Mouse (Mus musculus) lung, embryonic 14.5 days (tissue): ENCODE data around the gene Tnks2. TPM values are rescaled to one million over a fixed set of nuclear protein-coding genes. Genes with fewer than 3 reads are reported as not detected.
"Not testable (repeated sequence)": the region's sequence is repeated elsewhere in the genome, so short reads cannot be mapped to it uniquely, and the experiment has no call there.

Source experiments
- ATAC-seq: fragments of 200-750 bp; cut with Nextera tagmentation; 2 replicates; pipeline ENCODE4 v1.8.0; 2017; ENCODE audit warnings: mild to moderate bottlenecking, moderate TSS enrichment, moderate library complexity; ENCODE audit not compliant: insufficient read depth
- DNase-seq: peaks from one replicate; pipeline ENCODE4 v3.0.0-alpha.2; 2015
- H3K27ac ChIP-seq: fragments of 300-500 bp; sonication (generic); 2 replicates; pipeline ENCODE4 v1.5.1; 2014; ENCODE audit warnings: low read depth, mild to moderate bottlenecking, moderate library complexity
- H3K27me3 ChIP-seq: fragments of 300-500 bp; sonication (generic); 2 replicates; pipeline ENCODE4 v1.6.1; 2014; ENCODE audit warnings: low read length, control low read depth; ENCODE audit not compliant: insufficient read depth
- H3K36me3 ChIP-seq: fragments of 300-500 bp; sonication (generic); 2 replicates; pipeline ENCODE4 v1.6.1; 2014; ENCODE audit warnings: control low read depth; ENCODE audit not compliant: insufficient read depth
- H3K4me1 ChIP-seq: fragments of 300-500 bp; sonication (generic); 2 replicates; pipeline ENCODE4 v1.6.1; 2014; ENCODE audit warnings: antibody characterized with exemption, control low read depth; ENCODE audit not compliant: insufficient read depth
- H3K4me2 ChIP-seq: fragments of 300-500 bp; sonication (generic); 2 replicates; pipeline ENCODE4 v1.6.1; 2014; ENCODE audit warnings: mild to moderate bottlenecking
- H3K4me3 ChIP-seq: fragments of 300-500 bp; sonication (generic); 2 replicates; pipeline ENCODE4 v1.5.1; 2014; ENCODE audit warnings: low read depth, low read length
- H3K9ac ChIP-seq: fragments of 300-500 bp; sonication (generic); 2 replicates; pipeline ENCODE4 v1.6.1; 2014
- H3K9me3 ChIP-seq: fragments of 300-500 bp; sonication (generic); 2 replicates; pipeline ENCODE4 v1.6.1; 2016; ENCODE audit warnings: low read depth, low read length, control low read depth
- CTCF ChIP-seq: IDR thresholded peaks from 2 replicates; pipeline ENCODE4 v1.5.1; 2016; ENCODE audit warnings: antibody characterized with exemption, low read depth
- WGBS: fragments of 180-500 bp; shearing (Covaris S2); extraction: QIAGEN DNeasy Blood & Tissue Kit; methylation state at CpG from one replicate; pipeline ENCODE4 v1.1.7; 2014; 5-methylcytosine and 5-hydroxymethylcytosine counted together
- polyA plus RNA-seq: library from polyadenylated mRNA; unstranded; fragments of >200 nt; fragmentation: Nextera tagmentation; extraction: Ambion mirVana; gene quantifications from 2 replicates; pipeline ENCODE4 v1.2.1, GENCODE M21; 2014

Tnks2 gene
- polyA plus RNA-seq, 1 experiment from 2014 or later, result 87.2 TPM

DNA sequence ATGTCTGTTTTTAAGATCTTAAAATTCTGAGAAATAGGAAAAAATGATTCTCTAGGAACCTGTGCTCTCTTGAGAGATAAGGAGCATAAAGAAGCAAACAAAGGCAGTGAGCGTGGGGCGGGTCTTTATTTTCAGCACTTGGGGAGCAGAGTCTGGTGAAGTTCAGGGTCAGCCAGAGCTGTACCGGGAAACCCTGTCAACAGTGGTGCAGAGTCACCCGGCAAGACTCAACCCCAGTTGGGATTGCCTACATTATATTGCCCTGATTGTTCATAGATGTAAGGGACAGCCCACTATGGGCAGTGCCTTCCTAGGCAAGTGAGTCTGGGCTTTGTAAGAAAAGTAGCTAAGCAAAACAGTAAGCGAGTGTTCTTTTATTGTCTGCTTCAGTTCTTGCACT is 11.9 kb downstream of the Tnks2 start:
- Histone ChIP-seq H3K4me3 (no peak overlapping the region), H3K4me1 (no peaks in the 10 kb centered on the region), H3K9ac (no peak overlapping the region), H3K9me3 (no peaks in the 10 kb centered on the region), H3K4me2 (no peak overlapping the region), H3K27ac (no peak overlapping the region), H3K27me3 (no peaks in the 10 kb centered on the region), H3K36me3 (peaks cover 71% of the 10 kb centered on the region)
- no peak for TF ChIP-seq CTCF
- WGBS, result 74% methylated on average over 5 of the region's 5 CpGs
- ATAC-seq, result no peak
- DNase-seq, result no peak

GRCm38 (mm10) chr19:36853831-36854230 is 19.8 kb downstream of the Tnks2 start:
- Histone ChIP-seq H3K9ac (no peak overlapping the region), H3K27me3 (no peaks in the 10 kb centered on the region), H3K4me3 (no peak overlapping the region), H3K4me2 (no peak overlapping the region), H3K27ac (no peak overlapping the region), H3K36me3 (peaks cover 90% of the 10 kb centered on the region), H3K4me1 (no peaks in the 10 kb centered on the region), H3K9me3 (no peaks in the 10 kb centered on the region)
- no peak for TF ChIP-seq CTCF
- ATAC-seq, result no peak
- no peak for DNase-seq
- WGBS, result 84% methylated on average over 2 of the region's 2 CpGs

GRCm38 (mm10) chr19:36857851-36858250 is 23.8 kb downstream of the Tnks2 start:
- H3K9me3 ChIP-seq, result no peaks in the 10 kb centered on the region
- no peak overlapping the region for H3K4me2 ChIP-seq
- H3K27ac ChIP-seq, result no peak overlapping the region
- ATAC-seq (no peak), DNase-seq (no peak)
- H3K4me1 ChIP-seq, result no peaks in the 10 kb centered on the region
- no peaks in the 10 kb centered on the region for H3K27me3 ChIP-seq
- H3K9ac ChIP-seq, result no peak overlapping the region
- no peak for TF ChIP-seq CTCF
- H3K4me3 ChIP-seq, result no peak overlapping the region
- peaks cover 91% of the 10 kb centered on the region for H3K36me3 ChIP-seq
- 83% methylated on average over 9 of the region's 9 CpGs for WGBS

DNA sequence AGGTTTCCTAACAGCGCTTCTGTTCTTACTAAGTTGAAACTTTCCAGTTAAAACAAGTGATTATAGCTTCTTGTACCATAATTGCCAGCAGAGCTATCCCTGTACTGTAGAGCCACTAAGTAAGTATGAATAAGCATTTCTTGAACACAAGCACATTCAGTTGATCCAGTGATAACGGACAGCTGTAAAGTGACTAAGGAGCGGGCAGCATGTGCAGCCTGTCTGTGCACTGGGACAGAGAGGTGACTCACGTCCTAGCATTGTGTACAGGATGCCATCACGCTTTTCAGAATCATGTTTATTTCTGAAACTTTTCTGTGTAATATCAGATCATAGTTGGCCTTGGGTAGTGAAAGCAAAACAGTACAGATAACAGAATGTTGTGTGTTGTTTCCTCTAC is 26.4 kb downstream of the Tnks2 start:
- ATAC-seq, result no peak
- H3K4me3 ChIP-seq, result no peak overlapping the region
- no peak overlapping the region for H3K9ac ChIP-seq
- no peaks in the 10 kb centered on the region for H3K27me3 ChIP-seq
- 86% methylated on average over 5 of the region's 5 CpGs for WGBS
- H3K4me1 ChIP-seq, result no peaks in the 10 kb centered on the region
- TF ChIP-seq CTCF, result no peak
- no peak overlapping the region for H3K4me2 ChIP-seq
- H3K27ac ChIP-seq, result no peak overlapping the region
- H3K36me3 ChIP-seq, result peaks cover 88% of the 10 kb centered on the region
- H3K9me3 ChIP-seq, result no peaks in the 10 kb centered on the region
- no peak for DNase-seq

GRCm38 (mm10) chr19:36865905-36866304 is 31.9 kb downstream of the Tnks2 start:
- ATAC-seq (no peak), DNase-seq (no peak)
- 89% methylated on average over 5 of the region's 5 CpGs for WGBS
- H3K27ac ChIP-seq, result no peak overlapping the region
- H3K27me3 ChIP-seq, result no peaks in the 10 kb centered on the region
- H3K4me1 ChIP-seq, result no peaks in the 10 kb centered on the region
- TF ChIP-seq CTCF, result no peak
- H3K4me3 ChIP-seq, result no peak overlapping the region
- no peak overlapping the region for H3K4me2 ChIP-seq
- no peaks in the 10 kb centered on the region for H3K9me3 ChIP-seq
- H3K9ac ChIP-seq, result no peak overlapping the region
- peaks cover 86% of the 10 kb centered on the region for H3K36me3 ChIP-seq

- no peak overlapping the region for H3K27ac ChIP-seq
- no peaks in the 10 kb centered on the region for H3K9me3 ChIP-seq
- no peaks in the 10 kb centered on the region for H3K4me1 ChIP-seq
- TF ChIP-seq CTCF, result no peak
- H3K36me3 ChIP-seq, result peaks cover 86% of the 10 kb centered on the region
- H3K4me3 ChIP-seq, result no peak overlapping the region
- H3K9ac ChIP-seq, result no peak overlapping the region
- WGBS, result 84% methylated on average over 8 of the region's 8 CpGs
- H3K27me3 ChIP-seq, result no peaks in the 10 kb centered on the region
- DNase-seq (no peak), ATAC-seq (no peak)
- no peak overlapping the region for H3K4me2 ChIP-seq
Measured at GRCm38 (mm10) chr19:36867416-36867815, 33.4 kb downstream of the Tnks2 start.

DNA sequence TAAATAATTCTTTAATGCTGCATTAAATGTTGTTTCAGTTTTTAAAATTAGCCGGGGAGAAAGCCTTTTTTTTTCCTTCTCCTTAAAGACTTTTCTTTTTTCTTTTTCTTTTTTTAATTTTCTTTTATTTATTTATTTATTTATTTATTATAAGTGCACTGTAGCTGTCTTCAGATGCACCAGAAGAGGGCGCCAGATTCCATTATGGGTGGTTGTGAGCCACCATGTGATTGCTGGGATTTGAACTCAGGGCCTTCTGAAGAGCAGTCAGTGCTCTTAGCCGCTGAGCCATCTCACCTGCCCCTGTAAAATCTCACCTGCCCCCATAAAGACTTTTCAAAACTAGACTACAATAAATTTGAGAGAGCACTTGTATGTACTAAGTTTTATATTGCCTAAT is 34.6 kb downstream of the Tnks2 start:
- H3K4me1 ChIP-seq, H3K4me3 ChIP-seq, H3K4me2 ChIP-seq, ATAC-seq, DNase-seq, H3K27me3 ChIP-seq, H3K9ac ChIP-seq, H3K27ac ChIP-seq, H3K9me3 ChIP-seq: not testable (repeated sequence)
- peaks cover 86% of the 10 kb centered on the region for H3K36me3 ChIP-seq
- 79% methylated on average over 3 of the region's 3 CpGs for WGBS
- peak; percentile 29; the same call in 1 of the 2 replicates for TF ChIP-seq CTCF

GRCm38 (mm10) chr19:36874651-36875050 is 40.6 kb downstream of the Tnks2 start:
- H3K36me3 ChIP-seq, result peaks cover 89% of the 10 kb centered on the region
- H3K9me3 ChIP-seq, result no peaks in the 10 kb centered on the region
- no peaks in the 10 kb centered on the region for H3K27me3 ChIP-seq
- ATAC-seq (no peak), DNase-seq (no peak)
- H3K4me1 ChIP-seq, result no peaks in the 10 kb centered on the region
- no peak overlapping the region for H3K4me2 ChIP-seq
- no peak overlapping the region for H3K9ac ChIP-seq
- H3K4me3 ChIP-seq, result no peak overlapping the region
- H3K27ac ChIP-seq, result no peak overlapping the region
- 81% methylated on average over 2 of the region's 2 CpGs for WGBS
- TF ChIP-seq CTCF, result no peak
